Mouse (Mus musculus) C2C12 (cell line): ENCODE results near the gene Slco2a1. TPM values are rescaled to one million over a fixed set of nuclear protein-coding genes. Genes with fewer than 3 reads are reported as not detected.

Experiments
- H3K27me3 ChIP-seq: one replicate; pipeline ENCODE4 v1.6.1; 2011; ENCODE audit not compliant: control insufficient read depth, insufficient read depth, insufficient read length
- H3K36me3 ChIP-seq: one replicate; pipeline ENCODE4 v1.6.1; 2011; ENCODE audit not compliant: control insufficient read depth, insufficient read depth
- H3K4me3 ChIP-seq: one replicate; pipeline ENCODE4 v1.5.1; 2011; ENCODE audit warnings: mild to moderate bottlenecking, control low read depth; ENCODE audit not compliant: poor library complexity, insufficient read depth, severe bottlenecking
- H3K79me2 ChIP-seq: one replicate; pipeline ENCODE4 v1.6.1; 2011; ENCODE audit not compliant: control insufficient read depth, insufficient read depth
- H3K79me3 ChIP-seq: one replicate; pipeline ENCODE4 v1.6.1; 2011; ENCODE audit warnings: low read depth, control low read depth
- H3ac ChIP-seq: one replicate; pipeline ENCODE3; 2011; ENCODE audit warnings: low read depth; ENCODE audit not compliant: control insufficient read depth, insufficient read length
- CEBPB ChIP-seq: IDR thresholded peaks from one replicate; pipeline ENCODE4 v1.6.1; 2011; ENCODE audit warnings: low read depth, mild to moderate bottlenecking, control low read depth, moderate library complexity
- CTCF ChIP-seq: IDR thresholded peaks from one replicate; pipeline ENCODE4 v1.5.1; 2011; ENCODE audit not compliant: control insufficient read depth, insufficient read depth, insufficient read length
- FOSL1 ChIP-seq: IDR thresholded peaks from one replicate; pipeline ENCODE4 v1.8.0; 2011; ENCODE audit warnings: mild to moderate bottlenecking, low read length; ENCODE audit not compliant: poor library complexity, insufficient read depth, severe bottlenecking
- MAX ChIP-seq: IDR thresholded peaks from one replicate; pipeline ENCODE4 v1.6.1; 2011; ENCODE audit warnings: mild to moderate bottlenecking, control low read depth
- MYOD1 ChIP-seq: IDR thresholded peaks from one replicate; pipeline ENCODE4 v1.6.1; 2011; ENCODE audit warnings: low read depth; ENCODE audit not compliant: control insufficient read depth, insufficient read length
- MYOG ChIP-seq: IDR thresholded peaks from one replicate; pipeline ENCODE4 v1.6.1; 2011; ENCODE audit not compliant: control insufficient read depth, insufficient read length; ENCODE audit errors: extremely low read depth
- USF1 ChIP-seq: IDR thresholded peaks from one replicate; pipeline ENCODE4 v1.6.1; 2011; ENCODE audit warnings: low read depth, mild to moderate bottlenecking, control low read depth, moderate library complexity
- polyA plus RNA-seq: library from polyadenylated mRNA; unstranded; fragments of >200 nt; fragmentation: generic; extraction: Trizol; gene quantifications from one replicate; pipeline ENCODE4 v1.2.1, GENCODE M21; 2012; ENCODE audit warnings: missing spikeins

The Slco2a1 gene
- polyA plus RNA-seq, 1 experiment, result 0.20 TPM

DNA sequence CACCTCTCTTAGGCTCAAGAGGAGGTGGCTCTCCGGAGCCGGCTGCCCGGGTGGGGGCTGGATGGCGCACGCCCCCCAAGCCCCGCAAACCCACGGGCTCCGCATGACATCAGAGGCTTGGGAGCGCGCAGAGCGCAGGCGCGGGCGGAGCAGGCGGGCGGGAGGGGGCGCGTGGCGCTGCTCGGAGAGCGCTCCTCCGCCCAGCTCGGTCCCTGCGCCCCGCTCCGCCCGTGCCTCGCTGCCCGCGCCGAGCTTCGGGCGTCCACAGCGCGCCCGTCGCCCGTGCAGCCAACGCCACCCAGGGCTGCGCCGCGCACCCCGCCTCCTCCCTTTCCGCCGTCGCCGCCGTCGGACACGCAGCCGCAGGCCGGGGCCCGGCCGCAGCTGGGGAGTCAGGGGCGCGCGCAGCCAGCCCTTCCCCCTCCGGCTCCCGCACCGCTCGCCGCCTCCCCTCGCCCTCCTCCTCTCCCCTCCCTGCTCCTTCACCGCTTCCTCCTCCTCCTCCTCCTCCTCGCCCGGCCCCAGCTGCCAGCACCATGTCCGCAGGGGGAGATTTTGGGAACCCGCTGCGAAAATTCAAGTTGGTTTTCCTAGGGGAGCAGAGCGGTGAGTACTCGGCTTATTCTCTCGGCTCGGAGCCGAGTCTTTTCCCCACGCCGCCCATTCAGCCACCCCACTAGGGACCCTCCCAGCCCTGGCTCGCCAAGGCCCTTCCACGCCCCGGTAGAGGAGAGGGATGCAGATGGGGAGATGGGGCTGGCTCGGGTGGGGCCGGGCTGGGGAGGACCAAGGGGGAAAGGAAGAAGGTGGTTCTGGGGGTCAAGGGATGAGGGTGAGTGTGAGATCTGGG is 123.3 kb downstream of the Slco2a1 start, which contains the start of gene Rab6b:
Gene Rab6b (plus strand): TSS at position 167 of the 850 bp plus-strand sequence.
- Histone ChIP-seq H3ac (peak within 1 kb of the TSS; percentile 53), H3K27me3 (peaks cover 4% of the 10 kb centered on the region), H3K79me2 (no peaks in the 10 kb centered on the region), H3K79me3 (no peaks in the 10 kb centered on the region), H3K36me3 (no peaks in the 10 kb centered on the region), H3K4me3 (peak within 1 kb of the TSS; percentile 11)
- TF ChIP-seq FOSL1, result no peak
- no peak for TF ChIP-seq CTCF
- no peak for TF ChIP-seq MYOG
- TF ChIP-seq MAX, result no peak

DNA sequence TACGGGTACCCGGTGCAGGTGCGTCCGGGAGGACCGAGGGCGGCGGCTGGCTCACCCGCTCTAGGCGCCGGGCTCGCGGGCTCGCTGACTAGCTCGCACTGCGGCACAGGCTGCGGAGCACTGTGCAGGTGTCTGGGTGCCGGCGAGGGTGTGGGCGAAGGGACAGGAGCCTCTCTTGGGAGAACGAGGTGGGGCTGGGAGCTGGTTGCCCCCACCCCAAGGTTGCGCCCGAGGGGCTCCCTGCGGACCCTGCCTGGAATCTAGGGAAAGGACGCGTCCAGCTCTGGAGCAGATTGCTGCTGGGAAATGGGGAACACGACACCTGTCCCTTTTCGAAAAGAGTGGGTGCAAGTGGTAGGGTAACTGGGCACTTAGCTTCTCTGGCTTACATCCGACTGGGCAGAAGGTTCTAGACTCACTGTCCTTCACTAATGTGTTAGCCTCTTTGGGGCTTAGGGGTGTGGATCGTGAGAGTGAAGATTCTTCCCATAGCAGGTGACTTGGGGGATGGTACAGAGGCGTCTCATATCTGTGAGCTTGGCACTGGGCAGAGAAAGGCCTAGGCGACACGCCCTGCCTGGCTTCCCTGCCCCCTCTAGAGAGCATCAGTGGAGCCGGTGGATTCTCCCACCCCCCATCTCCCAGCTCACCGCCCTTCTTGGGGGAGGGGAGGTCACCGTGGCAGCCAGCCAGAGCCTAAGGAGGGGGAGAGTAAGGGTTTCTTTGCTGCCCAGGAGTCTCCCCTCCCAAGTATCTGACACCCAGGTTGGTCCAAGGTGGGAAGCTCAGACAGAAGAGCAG is 124.2 kb downstream of the Slco2a1 start:
- H3K4me3 ChIP-seq, result no peak overlapping the region
- H3K27me3 ChIP-seq, result peaks cover 4% of the 10 kb centered on the region
- H3K36me3 ChIP-seq, result no peaks in the 10 kb centered on the region
- H3K79me3 ChIP-seq, result no peaks in the 10 kb centered on the region
- no peak for TF ChIP-seq USF1
- TF ChIP-seq MYOG, result no peak
- TF ChIP-seq MYOD1, result no peak
- no peak for TF ChIP-seq MAX
- no peak for TF ChIP-seq CEBPB
- no peak for TF ChIP-seq FOSL1
- no peak for TF ChIP-seq CTCF
- no peak overlapping the region for H3ac ChIP-seq
- no peaks in the 10 kb centered on the region for H3K79me2 ChIP-seq

DNA sequence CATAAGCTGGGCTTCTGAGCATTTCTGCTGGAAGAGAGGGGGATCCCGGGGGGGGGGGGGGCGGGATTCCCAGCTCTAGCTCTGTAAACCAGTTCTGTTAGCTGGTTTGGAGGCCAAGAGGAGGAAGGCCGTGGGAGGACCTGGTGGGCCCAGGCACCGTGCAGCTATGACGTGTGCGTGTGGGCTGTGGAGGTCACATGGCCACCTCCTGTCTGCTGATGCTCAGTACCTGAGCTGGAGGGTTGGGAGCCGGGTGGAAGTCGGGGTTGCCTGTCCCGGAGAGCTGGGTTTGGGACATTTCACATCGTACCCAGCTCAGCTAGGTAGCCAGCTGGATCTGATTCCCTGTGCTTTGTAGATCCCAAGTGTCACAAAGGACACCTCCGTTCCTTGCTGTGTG is 124.8 kb downstream of the Slco2a1 start:
- no peaks in the 10 kb centered on the region for H3K79me2 ChIP-seq
- no peaks in the 10 kb centered on the region for H3K36me3 ChIP-seq
- no peak overlapping the region for H3ac ChIP-seq
- TF ChIP-seq USF1 (no peak), FOSL1 (no peak), MAX (no peak), MYOD1 (no peak), CTCF (no peak), MYOG (no peak), CEBPB (no peak)
- no peak overlapping the region for H3K4me3 ChIP-seq
- H3K27me3 ChIP-seq, result peaks cover 4% of the 10 kb centered on the region
- H3K79me3 ChIP-seq, result no peaks in the 10 kb centered on the region

DNA sequence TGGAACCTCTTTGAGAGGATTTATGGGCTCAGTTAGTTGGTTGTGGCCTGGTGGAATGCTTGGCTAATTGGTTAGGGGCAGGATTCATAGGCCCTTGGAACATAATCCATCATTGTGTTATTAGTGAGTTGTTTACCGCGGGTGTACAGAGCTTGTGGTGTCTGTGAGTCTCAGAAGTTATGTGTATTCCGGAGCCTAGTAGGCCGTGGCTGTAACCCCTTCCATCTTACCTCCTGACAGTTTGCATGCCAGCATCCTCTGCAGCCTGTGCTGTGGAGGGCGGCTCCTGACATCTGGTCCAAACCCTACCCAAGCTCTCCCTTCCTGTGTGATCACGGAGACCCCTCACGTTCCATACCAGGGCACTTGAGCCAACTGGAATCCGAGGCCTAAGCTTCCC is 125.8 kb downstream of the Slco2a1 start:
- Histone ChIP-seq H3K27me3 (peaks cover 4% of the 10 kb centered on the region), H3ac (no peak overlapping the region)

DNA sequence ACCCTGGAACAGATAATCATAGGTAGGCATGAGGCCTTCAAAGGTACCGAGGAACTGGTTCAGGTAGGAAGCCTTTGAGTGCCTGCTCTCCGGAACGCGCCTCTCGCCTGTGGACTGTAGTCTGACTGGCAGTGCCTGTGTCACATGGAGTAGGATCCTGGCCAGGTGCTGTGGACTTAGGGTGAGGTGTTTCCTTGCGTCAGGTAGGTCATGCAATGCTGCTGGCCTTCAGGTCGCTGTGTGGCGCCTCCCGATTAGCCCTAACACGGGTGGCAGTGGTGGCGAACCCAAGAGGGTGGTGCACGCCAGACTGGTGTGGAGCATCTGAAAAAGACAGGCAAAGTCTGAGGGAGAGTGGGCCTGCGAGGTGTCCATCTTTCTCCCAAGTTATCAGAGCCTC is 126.4 kb downstream of the Slco2a1 start:
- Histone ChIP-seq H3K4me3 (no peak overlapping the region), H3K79me3 (no peaks in the 10 kb centered on the region), H3K79me2 (no peaks in the 10 kb centered on the region), H3K36me3 (no peaks in the 10 kb centered on the region), H3K27me3 (peaks cover 2% of the 10 kb centered on the region), H3ac (no peak overlapping the region)
- no peak for TF ChIP-seq USF1
- TF ChIP-seq CEBPB, result no peak
- TF ChIP-seq MAX, result no peak
- no peak for TF ChIP-seq CTCF
- no peak for TF ChIP-seq MYOG
- TF ChIP-seq FOSL1, result no peak
- TF ChIP-seq MYOD1, result no peak

More for the DNA sequence above, 125.8 kb downstream of the Slco2a1 start:
- no peak overlapping the region for H3K4me3 ChIP-seq
- TF ChIP-seq MAX, result no peak
- no peak for TF ChIP-seq MYOG
- TF ChIP-seq USF1, result no peak
- TF ChIP-seq CEBPB, result no peak
- no peak for TF ChIP-seq MYOD1
- TF ChIP-seq CTCF, result no peak
- no peak for TF ChIP-seq FOSL1
- H3K36me3 ChIP-seq, result no peaks in the 10 kb centered on the region
- no peaks in the 10 kb centered on the region for H3K79me2 ChIP-seq
- H3K79me3 ChIP-seq, result no peaks in the 10 kb centered on the region
